Mouse (Mus musculus): Measurements from ENCODE around the gene Atp4a.
A peak's percentile ranks its signal among the peaks of the same experiment; 100 is the strongest.
"Not testable (repeated sequence)": the region's sequence is repeated elsewhere in the genome, so short reads cannot be mapped to it uniquely, and the experiment has no call there.

Gene Atp4a

DNA sequence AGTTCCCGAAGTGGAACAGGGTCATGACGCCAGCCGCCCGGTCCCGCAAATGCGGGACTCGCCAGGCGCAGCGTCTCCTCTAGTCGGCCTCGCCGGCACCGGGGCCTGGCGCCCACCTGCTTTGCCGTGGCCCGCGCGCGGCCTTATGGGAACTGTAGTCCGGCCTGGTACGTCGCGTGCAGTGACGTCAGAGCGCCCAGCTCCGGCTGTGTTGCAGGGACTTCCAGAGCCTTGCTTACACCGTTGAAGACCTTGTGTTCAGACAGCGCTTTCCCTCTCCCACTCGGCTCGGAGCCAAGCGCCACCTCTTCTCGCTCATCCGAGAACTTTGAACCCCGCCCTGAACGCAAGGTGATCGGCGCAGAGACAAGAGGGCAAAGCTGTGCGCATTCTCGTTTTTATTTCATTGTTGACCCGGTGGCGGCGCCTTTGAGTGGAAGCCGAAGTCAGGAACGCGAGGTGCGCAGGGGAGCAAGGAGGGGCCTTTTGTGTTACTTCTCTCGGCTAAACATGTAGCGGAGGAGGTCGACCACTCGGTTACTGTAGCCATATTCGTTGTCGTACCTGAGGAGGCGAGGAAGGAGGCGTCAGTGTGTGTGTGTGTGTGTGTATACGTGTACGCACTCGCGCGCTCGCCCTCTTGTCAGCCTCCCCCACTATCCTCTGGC is 17.5 kb downstream of the Atp4a start, which contains the start of gene Tmem147:
TSS of gene Tmem147 (minus strand) at position 145 of the 668 bp plus-strand sequence.
- peak; percentile 90 to 93 for DNase-seq (ENCODE audit: low spot score in 2 of 2)

DNA sequence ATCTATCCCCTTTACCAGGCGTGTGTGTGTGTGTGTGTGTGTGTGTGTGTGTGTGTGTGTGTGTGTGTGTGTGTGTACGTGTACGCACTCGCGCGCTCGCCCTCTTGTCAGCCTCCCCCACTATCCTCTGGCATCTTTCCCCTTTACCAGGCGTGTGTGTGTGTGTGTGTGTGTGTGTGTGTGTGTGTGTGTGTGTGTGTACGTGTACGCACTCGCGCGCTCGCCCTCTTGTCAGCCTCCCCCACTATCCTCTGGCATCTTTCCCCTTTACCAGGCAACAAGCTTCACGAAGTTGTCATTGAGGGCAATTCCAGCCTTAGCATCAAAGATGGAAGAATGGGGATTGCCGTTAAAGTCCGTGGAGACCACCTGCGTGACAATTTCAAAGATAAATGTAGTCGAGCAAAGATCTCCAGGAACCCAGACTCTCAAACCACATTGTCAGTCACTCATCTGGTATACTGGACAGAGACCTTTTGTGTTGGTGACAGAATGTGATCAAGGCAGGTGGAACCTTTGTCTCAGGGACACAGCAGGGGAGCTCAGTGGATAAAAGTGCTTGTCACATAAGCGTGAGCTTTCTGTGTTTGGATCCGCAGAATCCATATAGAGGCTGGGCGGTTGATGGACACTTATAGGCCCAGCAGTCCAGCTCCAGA is 18.2 kb downstream of the Atp4a start:
- not testable (repeated sequence) for DNase-seq (ENCODE audit: low spot score in 2 of 2)

DNA sequence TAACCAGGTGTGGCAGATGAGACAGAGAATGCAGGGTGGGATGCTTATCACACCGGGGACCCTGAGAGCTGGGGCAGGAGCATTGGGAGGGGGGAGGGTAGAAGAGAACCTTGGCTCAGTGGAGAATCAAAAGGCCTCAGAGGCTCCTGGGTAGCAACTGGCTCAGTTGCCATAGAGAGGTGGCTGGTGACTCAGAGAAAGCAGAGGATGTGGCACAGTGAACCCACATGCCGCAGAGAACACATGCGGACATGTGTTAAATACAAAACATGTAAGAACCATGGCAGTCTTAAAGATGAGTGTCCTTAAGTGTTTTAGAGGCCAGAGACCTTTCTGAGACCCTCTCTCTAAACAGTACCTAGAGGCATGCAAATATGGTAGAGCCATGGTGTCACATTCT is 24.2 kb downstream of the Atp4a start:
- no peak for DNase-seq (ENCODE audit: low spot score in 2 of 2)

DNA sequence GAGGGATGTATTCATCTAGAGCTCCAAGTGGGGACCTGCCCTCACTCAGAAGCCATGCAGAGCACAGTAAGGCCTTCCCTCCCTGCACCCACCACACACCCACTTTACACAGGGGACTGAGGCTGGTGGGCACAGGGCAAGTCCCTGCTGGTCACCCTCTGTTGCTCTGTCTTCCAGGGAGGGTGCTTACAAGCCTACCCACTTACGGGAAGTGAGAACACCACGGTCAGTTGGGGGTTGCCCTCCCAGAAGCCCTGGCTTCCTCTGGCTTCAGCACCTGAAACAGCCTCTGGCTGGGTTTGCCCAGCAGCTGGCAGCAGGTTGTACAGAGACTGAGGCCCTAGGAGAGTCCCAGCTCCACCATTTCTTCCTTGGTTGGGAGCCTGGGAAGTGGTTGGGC is 30.6 kb downstream of the Atp4a start:
- not testable (repeated sequence) for DNase-seq (ENCODE audit: low spot score in 2 of 2)

DNA sequence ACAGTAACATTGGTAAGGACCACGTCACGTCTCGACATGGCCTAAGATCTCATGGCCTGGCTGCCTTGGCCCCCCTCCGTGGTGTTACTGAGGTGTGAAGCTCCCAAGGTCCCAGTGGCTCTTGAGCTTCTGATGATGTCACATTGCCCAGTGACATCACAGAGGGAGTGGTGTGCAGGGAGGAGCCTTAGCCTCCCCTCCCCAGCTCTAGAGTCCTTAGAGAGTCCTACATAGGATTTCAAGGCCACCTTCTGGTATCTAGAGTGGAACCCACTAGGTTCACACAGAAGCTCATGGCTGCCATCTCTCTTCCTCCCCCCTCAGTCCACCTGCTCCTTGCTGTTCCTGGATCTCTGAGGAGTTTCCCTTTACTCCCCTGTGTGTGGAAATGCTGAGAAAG is 31.6 kb downstream of the Atp4a start, which contains the start of gene Gapdhs:
TSS of gene Gapdhs (minus strand) at position 65 of the 400 bp plus-strand sequence.
- not testable (repeated sequence) for DNase-seq (ENCODE audit: low spot score in 2 of 2)

DNA sequence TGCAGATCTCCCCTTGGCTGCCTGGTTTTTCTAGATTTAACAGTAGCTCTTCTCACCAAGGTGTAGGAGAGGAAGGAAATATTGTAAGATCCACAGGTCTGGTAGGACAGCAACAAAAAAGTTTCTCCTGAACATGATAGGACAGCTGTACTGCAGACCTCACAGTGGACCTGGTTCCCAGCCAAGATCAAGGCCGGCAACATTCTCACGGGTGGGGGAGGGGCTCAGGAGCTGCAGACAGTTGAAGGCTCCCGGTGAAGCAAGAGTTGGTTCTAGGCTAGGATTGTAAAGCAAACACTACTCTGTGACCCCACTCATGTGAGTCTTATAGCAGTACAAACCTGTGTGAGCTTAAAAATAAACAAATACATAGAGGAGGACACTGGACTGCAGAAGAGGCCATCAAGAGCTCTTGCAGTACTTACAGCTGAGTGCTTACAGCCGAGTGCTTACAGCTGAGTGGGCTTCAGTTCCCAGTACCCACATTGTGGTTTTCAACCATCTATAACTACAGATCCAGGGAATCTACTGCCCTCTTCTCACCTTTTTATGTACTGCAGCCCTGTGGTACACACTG is 32.1 kb downstream of the Atp4a start:
- peak in 1 of 2 experiments; percentile 40 for DNase-seq (ENCODE audit: low spot score in 2 of 2)

DNA sequence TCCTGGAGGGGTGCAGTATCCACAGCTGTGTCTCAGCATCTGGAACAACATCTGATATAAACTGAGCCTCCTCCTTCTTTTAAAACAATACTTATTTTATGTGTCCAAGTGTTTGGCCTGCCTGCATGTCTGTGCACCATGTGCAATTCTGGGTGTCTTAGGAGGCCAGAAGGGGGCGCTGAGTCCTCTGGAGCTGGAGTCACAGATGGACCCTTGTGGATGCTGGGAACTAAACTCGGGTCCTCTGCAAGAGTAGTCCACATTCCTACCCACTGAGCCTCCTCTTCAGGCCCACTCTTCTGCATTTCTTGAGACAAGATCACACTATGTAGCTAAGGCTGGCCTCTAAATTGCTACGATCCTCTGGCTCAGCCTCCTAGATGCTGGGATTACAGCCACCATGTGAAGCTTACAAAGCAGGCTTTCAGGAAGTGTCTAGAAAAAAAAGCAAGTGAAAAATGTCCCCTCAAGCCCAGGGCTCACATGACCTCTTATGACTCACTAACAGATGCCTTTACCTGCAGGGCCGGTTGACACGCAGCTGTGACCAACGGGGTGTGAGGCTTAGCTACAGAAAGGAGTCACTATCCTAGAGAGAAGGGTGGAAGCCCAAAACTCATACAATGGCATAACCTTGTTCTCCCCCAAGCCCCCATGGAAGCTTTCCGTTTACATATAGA is 35.7 kb downstream of the Atp4a start:
- no peak for DNase-seq (ENCODE audit: low spot score in 2 of 2)

DNA sequence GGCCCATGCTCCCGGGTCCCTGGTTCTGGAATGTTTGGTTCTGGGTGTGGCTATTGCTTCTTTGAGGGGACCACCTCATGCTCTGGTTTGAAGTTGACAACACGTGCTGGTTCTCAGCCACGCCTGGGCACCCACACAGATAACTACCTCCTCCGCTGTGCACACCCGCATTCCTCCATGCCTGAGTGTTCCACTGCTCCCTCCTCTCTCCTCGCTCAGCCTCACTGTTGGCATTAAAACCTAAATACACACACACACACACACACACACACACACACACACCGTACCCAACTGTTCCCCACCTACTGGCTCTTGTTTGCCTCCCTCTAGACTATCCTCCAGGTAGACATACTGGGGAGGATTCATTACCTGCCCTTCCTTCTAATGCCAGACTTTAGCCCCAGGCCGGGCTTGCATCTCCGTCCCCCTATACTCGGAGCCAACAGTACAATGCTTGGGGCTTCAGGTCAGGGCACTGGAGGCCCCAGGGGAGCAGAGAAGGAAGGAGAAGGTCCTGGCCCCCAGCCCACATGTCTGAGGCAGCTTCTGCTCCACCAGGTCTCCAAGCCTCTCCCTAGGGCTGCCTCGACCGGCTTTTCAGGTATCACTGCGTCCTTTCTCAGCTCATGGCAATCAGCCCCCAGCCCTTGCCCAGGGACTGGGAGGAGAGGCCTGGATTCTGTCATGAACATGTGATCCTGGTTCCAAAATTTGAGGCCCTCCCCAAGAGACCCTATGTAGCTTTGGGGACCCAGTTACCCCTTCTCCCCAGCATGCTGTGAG is 38.0 kb downstream of the Atp4a start:
- no peak for DNase-seq (ENCODE audit: low spot score in 2 of 2)

DNA sequence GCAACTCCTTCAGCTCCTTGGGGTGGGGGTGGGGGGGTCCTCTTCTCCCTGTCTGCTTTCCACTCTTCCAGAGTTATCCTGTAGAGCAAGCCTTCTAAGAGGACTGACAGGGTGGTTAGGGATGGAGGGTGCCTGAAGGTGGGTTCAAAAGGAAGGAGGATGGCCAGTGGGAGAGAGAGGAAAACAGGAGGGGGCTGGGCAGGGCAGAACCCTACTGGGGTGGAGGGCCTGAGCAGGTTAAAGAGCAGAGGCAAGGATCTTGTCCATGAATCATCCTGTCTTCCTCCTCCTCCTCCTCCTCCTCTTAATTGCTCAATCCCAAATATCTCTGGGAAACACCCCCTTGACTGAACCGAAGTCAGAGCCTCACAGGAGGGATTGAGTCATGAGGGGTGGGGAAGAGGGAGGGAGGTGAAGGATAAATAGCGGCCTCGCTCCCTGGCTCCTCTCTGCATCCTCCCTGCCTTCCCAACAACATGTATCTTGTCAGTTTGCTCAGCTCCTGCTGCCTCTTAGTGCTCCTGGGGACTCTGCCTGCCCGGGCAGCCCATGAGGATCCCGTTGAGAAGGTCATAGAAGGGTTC is 39.2 kb downstream of the Atp4a start, which contains the start of gene Sbsn:
TSS of gene Sbsn (plus strand) at position 386 of the 584 bp plus-strand sequence.
- no peak for DNase-seq (ENCODE audit: low spot score in 2 of 2)

DNA sequence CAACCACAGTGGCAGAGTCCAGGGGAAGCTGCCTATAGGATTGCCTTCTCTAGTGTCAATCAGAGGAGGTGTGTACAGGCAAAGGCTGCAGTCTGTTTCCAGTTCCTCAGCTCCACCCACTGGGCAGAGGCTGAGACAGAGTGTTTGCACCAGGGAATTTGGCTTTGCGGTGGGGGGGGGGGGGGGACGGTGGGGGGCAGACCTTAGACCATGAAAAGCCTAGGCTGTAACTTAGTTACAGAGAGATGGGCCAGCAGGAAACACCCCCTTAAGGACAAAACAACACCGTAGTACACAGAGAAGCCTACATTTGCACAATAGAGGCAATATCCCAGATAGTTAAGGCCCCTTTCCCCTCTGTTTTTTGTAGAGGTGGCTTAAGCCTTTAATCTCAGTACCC is 45.0 kb downstream of the Atp4a start:
- no peak for DNase-seq (ENCODE audit: low spot score in 2 of 2)

DNA sequence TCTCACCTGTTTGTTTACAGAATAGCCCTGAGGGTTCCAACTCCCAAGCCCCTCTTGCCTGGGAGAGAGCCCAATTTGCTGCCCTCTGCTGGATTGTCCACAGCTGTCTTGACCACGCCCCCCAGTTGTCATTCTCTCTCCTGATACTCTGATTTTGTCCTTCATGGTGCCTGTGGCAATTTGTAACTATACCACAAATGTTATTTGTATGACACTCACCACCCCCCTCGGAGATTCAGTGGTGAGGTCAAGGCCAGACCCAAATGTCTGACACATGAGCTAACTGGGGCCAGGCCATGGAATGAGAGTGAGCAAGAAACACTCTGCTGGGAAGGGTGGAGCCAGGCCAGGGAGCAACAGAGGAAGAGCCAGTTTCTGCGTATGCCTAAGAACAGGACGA is 46.8 kb downstream of the Atp4a start:
- no peak for DNase-seq (ENCODE audit: low spot score in 2 of 2)

DNA sequence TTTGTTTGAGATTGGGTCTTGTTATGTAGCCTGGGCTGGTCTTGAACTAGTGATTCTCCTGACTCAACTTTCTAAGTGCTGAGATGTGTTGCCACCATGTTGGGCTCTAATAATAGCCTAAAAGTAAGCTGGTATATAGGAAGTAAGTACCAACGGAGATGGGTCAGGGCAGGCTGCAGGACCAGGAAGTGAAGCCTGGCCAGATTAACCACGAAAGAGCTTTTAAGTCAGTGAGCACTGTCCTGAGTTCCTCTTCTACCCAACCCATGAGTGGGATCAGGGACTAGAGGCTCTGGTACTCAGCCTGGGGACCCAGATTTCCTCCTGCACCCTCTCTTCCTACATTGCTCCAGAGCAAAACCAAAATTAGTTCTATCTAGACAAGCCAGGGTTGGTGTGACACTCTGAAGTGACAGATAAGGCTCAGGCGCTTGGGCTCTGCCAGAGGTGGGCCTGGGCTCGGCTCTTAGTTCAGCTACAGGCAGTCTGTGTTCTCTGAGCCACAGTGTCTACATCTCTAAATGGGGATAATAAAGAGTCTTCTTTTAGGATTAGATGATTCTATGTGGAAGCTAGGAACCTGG is 49.9 kb downstream of the Atp4a start:
- DNase-seq (ENCODE audit: low spot score in 2 of 2), result no peak

DNA sequence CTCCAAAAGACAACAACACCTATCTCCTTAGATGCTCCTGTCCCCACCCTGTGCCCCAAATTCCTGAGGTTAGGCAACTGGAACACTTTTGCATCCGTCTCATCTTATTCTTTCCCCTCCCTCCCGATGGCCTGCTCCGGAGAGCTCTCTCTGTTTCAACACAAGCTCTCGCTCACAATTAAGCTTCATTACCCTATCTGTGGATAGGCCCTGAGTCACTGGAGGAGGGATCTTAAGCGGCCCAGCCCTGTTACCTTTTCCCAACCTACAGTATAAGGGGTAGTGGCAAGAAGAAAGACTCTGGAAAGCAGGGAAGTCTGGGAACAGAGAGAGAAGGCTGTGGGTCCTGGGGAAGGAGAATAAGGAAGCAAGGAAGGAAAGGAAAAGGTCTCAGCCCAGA is 51.4 kb downstream of the Atp4a start, which contains the start of gene Dmkn:
TSS of gene Dmkn (plus strand) at position 301 of the 400 bp plus-strand sequence.
- no peak for DNase-seq (ENCODE audit: low spot score in 2 of 2)

DNA sequence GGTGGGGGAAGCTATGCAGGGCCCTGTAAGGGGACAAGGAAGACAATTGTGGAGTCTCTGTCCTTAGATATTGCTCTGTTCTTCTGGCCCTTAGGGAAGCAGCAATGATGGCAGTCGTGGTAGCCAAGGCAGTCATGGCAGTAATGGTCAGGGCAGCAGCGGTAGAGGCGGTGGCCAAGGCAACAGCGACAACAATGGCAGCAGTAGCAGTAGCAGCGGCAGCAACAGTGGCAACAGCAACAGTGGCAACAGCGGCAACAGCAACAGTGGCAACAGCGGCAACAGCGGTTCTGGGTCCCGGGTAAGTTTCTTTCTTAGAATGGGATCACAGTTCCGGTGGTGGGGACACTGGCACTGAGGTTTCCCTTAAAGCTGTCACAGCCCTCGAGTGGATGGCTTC is 53.2 kb downstream of the Atp4a start:
- DNase-seq (ENCODE audit: low spot score in 2 of 2), result no peak

DNA sequence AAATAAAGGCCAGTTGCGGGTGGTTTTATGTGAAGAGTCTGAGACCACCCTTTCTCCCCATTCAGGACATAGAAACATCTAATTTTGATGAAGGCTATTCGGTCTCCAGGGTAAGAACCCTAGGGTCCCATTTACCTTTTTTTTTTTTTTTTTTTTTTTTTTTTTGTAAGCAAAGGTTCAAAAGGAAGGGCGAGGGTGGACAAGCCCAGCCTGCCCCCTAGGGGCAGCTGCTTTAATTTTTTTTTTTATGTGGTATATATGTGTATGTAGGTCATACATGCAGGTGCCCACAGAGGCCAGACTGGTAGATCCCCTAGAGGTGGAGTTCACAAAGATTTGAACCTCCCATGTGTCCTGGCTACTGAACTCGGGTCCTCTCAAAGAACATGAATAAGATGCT is 54.4 kb downstream of the Atp4a start:
- no peak for DNase-seq (ENCODE audit: low spot score in 2 of 2)

DNA sequence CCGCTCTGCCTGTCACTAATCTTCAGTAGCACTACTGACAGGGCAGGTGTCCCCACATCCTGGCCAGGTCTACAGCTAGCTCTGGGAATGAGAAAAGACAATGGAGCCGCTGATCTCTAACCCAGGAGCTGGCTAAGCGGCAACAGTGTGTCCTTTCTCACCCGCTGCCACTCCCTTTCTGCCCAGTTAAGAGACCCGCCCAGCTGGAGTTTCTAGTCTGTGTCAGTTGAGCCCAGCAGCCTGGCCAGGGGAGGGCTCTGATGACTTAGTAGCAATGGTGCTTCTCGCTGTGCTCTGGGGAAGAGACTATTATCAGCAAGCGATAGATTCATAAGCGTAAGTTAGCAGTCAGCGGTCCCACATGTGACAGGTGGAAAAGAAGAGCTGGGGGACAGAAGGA is 57.2 kb downstream of the Atp4a start:
- DNase-seq (ENCODE audit: low spot score in 2 of 2), result no peak

All from urinary bladder, postnatal 4 days (tissue).